In the genomic region with DNA sequence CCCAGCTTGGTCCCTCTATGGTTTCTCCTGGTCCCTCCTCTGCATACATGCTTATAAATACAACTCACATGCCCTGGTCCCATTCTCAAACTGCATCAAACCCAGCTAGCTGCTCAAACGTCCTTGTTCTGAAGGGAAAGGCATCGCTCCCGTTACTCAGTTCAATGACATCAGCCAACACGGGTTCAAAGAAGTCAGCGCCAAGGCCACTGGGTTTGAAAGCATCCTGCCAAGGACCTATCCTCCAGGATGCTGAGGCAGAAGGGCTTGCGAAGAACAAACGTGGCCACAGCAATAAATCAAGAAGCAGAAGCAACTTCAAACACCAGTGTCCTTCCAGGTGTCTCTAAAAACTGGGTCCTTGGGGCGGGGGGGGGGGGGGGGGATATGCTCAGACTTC, we compare ENCODE assay signal across 22 mouse cellular contexts.
DNase-seq lines count a peak whose midpoint lies in the region; ATAC-seq and TF ChIP-seq lines count a peak whose summit lies in the region.
"Had no signal": no experiment of that assay in that cellular context is flagged by ENCODE, and none has a peak within 500 bp of the region (broad histone marks: within the 10 kb centered on the region; RNA-seq: fewer than 3 reads in every experiment).

No protein-coding gene starts in this region.

- intact Hi-C loops in gastrocnemius, adult 2 months (cut with DNase I) = no loop called here
- intact Hi-C loops in gastrocnemius, postnatal 36 days (cut with DNase I) = no loop called here

- DNase-seq in gastrocnemius, adult 2 months = no peak
- no peak for DNase-seq in gastrocnemius, postnatal 36 days
- DNase-seq in ovary, adult 18-20 months (ENCODE audit: low spot score) = peak; percentile 56
- DNase-seq in ovary, postnatal 14 days (ENCODE audit: low spot score) = no peak
- DNase-seq in thymus, postnatal 4 days = peak; percentile 38
- no peak for DNase-seq in thymus, postnatal 36 days
- peak; percentile 83 to 87 for DNase-seq in adrenal gland, postnatal 36 days
- DNase-seq: B cell, adult 2 months; cerebellum, adult 18-20 months; cerebellum, adult 9-11 months; cerebellum, postnatal 36 days; forebrain, postnatal 0 days; heart, adult 2 months; heart, postnatal 14 days had no signal

- ATAC-seq in forebrain, embryonic 15.5 days (replicated peaks) = no peak
- ATAC-seq: CD4-positive, CD25-positive, alpha-beta regulatory T cell, adult 4 months; forebrain, postnatal 0 days had no signal

- H3K9me3 ChIP-seq in forebrain, embryonic 15.5 days = no peaks in the 10 kb centered on the region
- H3K9me3 ChIP-seq: heart, embryonic 15.5 days had no signal

- H3K4me1 ChIP-seq in forebrain, embryonic 15.5 days = no peaks in the 10 kb centered on the region
- H3K4me1 ChIP-seq: forebrain, embryonic 12.5 days had no signal

- 0 out of 2 replicates have a peak overlapping the region, but pooled peaks have one; percentile 20 for H3K27ac ChIP-seq in gastrocnemius, adult 2 months
- no peak overlapping the region for H3K27ac ChIP-seq in forebrain, embryonic 15.5 days (replicated peaks)
- H3K27ac ChIP-seq: forebrain, embryonic 12.5 days; heart, embryonic 15.5 days; hindbrain, embryonic 14.5 days had no signal

- H3K27me3 ChIP-seq in forebrain, embryonic 15.5 days = no peaks in the 10 kb centered on the region
- H3K27me3 ChIP-seq: embryonic facial prominence, embryonic 13.5 days; heart, embryonic 15.5 days had no signal

- H3K4me3 ChIP-seq in gastrocnemius, adult 2 months = no peak overlapping the region
- H3K4me3 ChIP-seq in forebrain, embryonic 15.5 days = no peak overlapping the region
- H3K4me3 ChIP-seq: embryonic facial prominence, embryonic 13.5 days; forebrain, embryonic 12.5 days; heart, adult 2 months; heart, embryonic 15.5 days had no signal

- H3K36me3 ChIP-seq in forebrain, embryonic 15.5 days = no peaks in the 10 kb centered on the region
- H3K36me3 ChIP-seq: embryonic facial prominence, embryonic 13.5 days; forebrain, embryonic 12.5 days; G1E; heart, embryonic 15.5 days had no signal

- no peak for TF ChIP-seq CTCF in gastrocnemius, adult 2 months (IDR thresholded peaks at IDR 0.05)

- H3K4me2 ChIP-seq in forebrain, embryonic 15.5 days (replicated peaks) = no peak overlapping the region
- H3K4me2 ChIP-seq: embryonic facial prominence, embryonic 13.5 days; forebrain, embryonic 12.5 days; heart, embryonic 11.5 days; heart, embryonic 15.5 days; hindbrain, embryonic 14.5 days had no signal

- WGBS in forebrain, embryonic 15.5 days = 85% methylated on average over 8 of the region's 8 CpGs

- no peak overlapping the region for H3K9ac ChIP-seq in forebrain, embryonic 15.5 days (replicated peaks)
- H3K9ac ChIP-seq: embryonic facial prominence, embryonic 13.5 days; forebrain, embryonic 12.5 days; forebrain, postnatal 0 days; heart, embryonic 15.5 days; hindbrain, embryonic 14.5 days had no signal

Comparison
In these comparisons a context has a peak if more than half of its experiments do, and no peak if none do; other contexts are left out.
1. DNase-seq: peak in ovary, adult 18-20 months (single experiment), thymus, postnatal 4 days (single experiment) and adrenal gland, postnatal 36 days (2 of 2); none in gastrocnemius, adult 2 months (single experiment), gastrocnemius, postnatal 36 days (0 of 2), ovary, postnatal 14 days (single experiment) and thymus, postnatal 36 days (0 of 2).